Mouse (Mus musculus): Measurements from ENCODE around the gene Bmp8a. TPM values are rescaled to one million over a fixed set of nuclear protein-coding genes. Genes with fewer than 3 reads are reported as not detected.
A peak's percentile ranks its signal among the peaks of the same experiment; 100 is the strongest.
"Not testable (repeated sequence)": the region's sequence is repeated elsewhere in the genome, so short reads cannot be mapped to it uniquely, and the experiment has no call there.

Bmp8a gene
- polyA plus RNA-seq, 1 experiment from 2014 or later = 0.31 TPM

DNA sequence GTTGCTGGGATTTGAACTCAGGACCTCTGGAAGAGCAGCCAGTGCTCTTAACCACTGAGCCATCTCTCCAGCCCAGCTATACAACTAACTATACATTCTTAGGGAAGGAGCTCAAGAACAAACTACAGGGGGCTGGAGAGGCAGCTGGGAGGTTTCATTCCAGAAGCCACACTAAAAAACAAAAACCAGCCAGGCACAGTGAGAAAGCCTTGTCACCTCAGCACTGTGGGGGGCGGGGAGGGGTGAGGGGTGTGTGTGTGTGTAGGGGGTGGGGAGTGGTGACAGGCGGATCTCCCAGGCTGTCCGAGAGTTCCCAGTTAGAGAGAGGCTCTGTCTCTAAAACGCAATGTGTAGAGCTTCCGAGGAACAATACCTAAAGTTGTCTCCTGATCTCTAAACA is 11.7 kb downstream of the Bmp8a start:
- Histone ChIP-seq H3K36me3 (no peaks in the 10 kb centered on the region), H3K9me3 (replicated peaks) (no peaks in the 10 kb centered on the region), H3K27me3 (replicated peaks) (no peaks in the 10 kb centered on the region; the same call in 1 of the 2 replicates), H3K4me2 (no peak overlapping the region), H3K9ac (no peak overlapping the region), H3K4me1 (replicated peaks) (0 out of 2 replicates have a peak, but pooled peaks cover 3% of the 10 kb centered on the region), H3K27ac (ENCODE audit: poor library complexity, severe bottlenecking) (no peak overlapping the region), H3K4me3 (no peak overlapping the region)
- WGBS = 67% methylated on average over 5 of the region's 5 CpGs
- ATAC-seq (ENCODE audit: insufficient number of reproducible peaks, low FRiP score) = no peak

DNA sequence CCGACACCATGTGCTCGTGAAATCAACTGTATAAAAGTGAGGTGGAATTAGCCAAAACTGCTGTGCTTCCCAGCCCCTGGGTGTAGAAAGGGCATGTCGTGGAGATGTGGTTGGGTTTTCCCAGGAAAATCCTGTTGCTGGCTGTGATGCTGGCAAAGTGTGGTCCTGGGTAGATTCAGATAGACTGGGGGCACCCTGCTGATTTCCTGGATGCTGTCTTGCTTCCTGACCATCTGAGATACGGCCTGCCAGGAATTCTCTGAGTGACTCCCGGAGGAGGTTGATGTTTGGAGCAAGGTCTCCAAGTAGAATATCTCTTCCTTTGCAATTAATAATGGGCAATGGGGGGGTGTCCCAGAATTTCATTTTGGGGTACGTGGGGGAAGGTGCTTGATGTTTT is 14.1 kb downstream of the Bmp8a start:
- no peak overlapping the region for H3K4me3 ChIP-seq
- H3K27ac ChIP-seq (ENCODE audit: poor library complexity, severe bottlenecking) = no peak overlapping the region
- H3K36me3 ChIP-seq = no peaks in the 10 kb centered on the region
- H3K9me3 ChIP-seq (replicated peaks) = no peaks in the 10 kb centered on the region
- H3K9ac ChIP-seq = no peak overlapping the region
- peaks cover 9% of the 10 kb centered on the region for H3K27me3 ChIP-seq (replicated peaks)
- ATAC-seq (ENCODE audit: insufficient number of reproducible peaks, low FRiP score) = no peak
- 62% methylated on average over 6 of the region's 6 CpGs for WGBS
- H3K4me2 ChIP-seq = no peak overlapping the region
- peaks cover 12% of the 10 kb centered on the region for H3K4me1 ChIP-seq (replicated peaks)

DNA sequence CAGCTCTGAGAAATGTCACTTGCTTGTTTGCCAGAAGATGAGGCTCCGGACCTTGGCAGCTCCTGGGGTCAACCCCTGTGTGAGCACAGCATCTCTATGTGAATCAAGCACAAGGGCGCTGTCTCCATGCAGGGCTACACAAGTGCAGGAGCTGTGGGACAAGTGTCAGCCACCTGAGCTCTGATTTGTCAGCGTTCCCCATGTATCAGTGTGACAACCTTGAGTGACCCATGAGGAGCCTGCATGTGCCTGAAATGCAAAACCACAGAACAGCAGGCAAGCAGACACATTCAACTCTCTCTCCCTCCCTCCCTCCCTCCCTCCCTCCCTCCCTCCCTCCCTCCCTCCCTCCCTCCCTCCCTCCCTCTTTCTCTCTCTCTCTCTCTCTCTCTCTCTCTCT is 15.4 kb downstream of the Bmp8a start:
- no peak for ATAC-seq (ENCODE audit: insufficient number of reproducible peaks, low FRiP score)
- H3K4me2 ChIP-seq = no peak overlapping the region
- H3K27ac ChIP-seq (ENCODE audit: poor library complexity, severe bottlenecking) = no peak overlapping the region
- peaks cover 15% of the 10 kb centered on the region for H3K4me1 ChIP-seq (replicated peaks)
- H3K9ac ChIP-seq = no peak overlapping the region
- peaks cover 19% of the 10 kb centered on the region for H3K27me3 ChIP-seq (replicated peaks)
- 47% methylated on average over 3 of the region's 3 CpGs for WGBS
- no peak overlapping the region for H3K4me3 ChIP-seq
- no peaks in the 10 kb centered on the region for H3K36me3 ChIP-seq
- no peaks in the 10 kb centered on the region for H3K9me3 ChIP-seq (replicated peaks)

GRCm38 (mm10) chr4:123326087-123326486 is 17.0 kb downstream of the Bmp8a start:
- ATAC-seq (ENCODE audit: insufficient number of reproducible peaks, low FRiP score) = no peak
- Histone ChIP-seq H3K27ac (ENCODE audit: poor library complexity, severe bottlenecking) (no peak overlapping the region), H3K27me3 (replicated peaks) (peaks cover 31% of the 10 kb centered on the region), H3K9me3 (replicated peaks) (no peaks in the 10 kb centered on the region), H3K4me3 (no peak overlapping the region), H3K9ac (no peak overlapping the region), H3K4me1 (replicated peaks) (peaks cover 15% of the 10 kb centered on the region), H3K4me2 (no peak overlapping the region), H3K36me3 (no peaks in the 10 kb centered on the region)
- 73% methylated on average over 3 of the region's 3 CpGs for WGBS

DNA sequence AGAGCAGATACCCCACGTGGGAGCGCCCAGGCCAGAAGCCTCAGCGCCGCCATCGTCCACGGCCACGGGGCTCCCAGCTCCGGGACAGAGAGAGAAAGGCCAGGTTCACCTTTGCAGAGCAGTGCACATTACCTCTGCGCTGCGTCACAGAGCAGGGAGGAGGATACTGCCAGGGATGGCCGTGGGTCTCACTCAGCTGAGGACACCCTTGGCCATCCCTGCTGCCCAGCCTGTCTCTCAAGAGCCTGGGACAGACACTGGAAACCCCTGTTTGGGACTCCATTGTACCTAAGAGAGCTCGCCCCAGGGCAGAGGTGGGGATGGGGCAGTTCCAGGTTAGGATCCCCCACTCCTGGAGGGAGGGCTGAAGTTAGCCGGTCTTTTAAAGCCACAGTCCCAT is 19.5 kb downstream of the Bmp8a start, which contains the start of gene Oxct2a:
TSS of gene Oxct2a (minus strand) at position 101 of the 400 bp plus-strand sequence.
- WGBS = 17% methylated on average over 13 of the region's 13 CpGs
- H3K9me3 ChIP-seq (replicated peaks) = no peaks in the 10 kb centered on the region
- H3K9ac ChIP-seq = no peak within 1 kb of the TSS
- H3K36me3 ChIP-seq = no peaks in the 10 kb centered on the region
- H3K27ac ChIP-seq (ENCODE audit: poor library complexity, severe bottlenecking) = no peak within 1 kb of the TSS
- peak within 1 kb of the TSS; percentile 35 for H3K4me3 ChIP-seq
- H3K4me2 ChIP-seq = peak within 1 kb of the TSS; percentile 65
- peaks cover 31% of the 10 kb centered on the region for H3K27me3 ChIP-seq (replicated peaks)
- ATAC-seq (ENCODE audit: insufficient number of reproducible peaks, low FRiP score) = no peak
- peaks cover 15% of the 10 kb centered on the region for H3K4me1 ChIP-seq (replicated peaks)

- not testable (repeated sequence) for H3K36me3 ChIP-seq; H3K27ac ChIP-seq (ENCODE audit: poor library complexity, severe bottlenecking); H3K9ac ChIP-seq; H3K9me3 ChIP-seq (replicated peaks)
- 12% methylated on average over 27 of the region's 38 CpGs for WGBS
- H3K4me2 ChIP-seq = peak overlapping the region; percentile 65
- peaks cover 15% of the 10 kb centered on the region for H3K4me1 ChIP-seq (replicated peaks)
- H3K27me3 ChIP-seq (replicated peaks) = peaks cover 31% of the 10 kb centered on the region
- peak overlapping the region; percentile 35 for H3K4me3 ChIP-seq
- 0 out of 2 replicates have a peak, but pooled peaks have one; percentile 7 for ATAC-seq (ENCODE audit: insufficient number of reproducible peaks, low FRiP score)
Measured at GRCm38 (mm10) chr4:123322910-123323309, 20.1 kb downstream of the Bmp8a start.

- 77% methylated on average over 3 of the region's 3 CpGs for WGBS
- no peak overlapping the region for H3K27ac ChIP-seq (ENCODE audit: poor library complexity, severe bottlenecking)
- H3K27me3 ChIP-seq (replicated peaks) = no peaks in the 10 kb centered on the region
Measured at GRCm38 (mm10) chr4:123314497-123314896, 28.6 kb downstream of the Bmp8a start.

GRCm38 (mm10) chr4:123313010-123313409 is 30.0 kb downstream of the Bmp8a start:
- peak; percentile 58; the same call in 1 of the 2 replicates for ATAC-seq (ENCODE audit: insufficient number of reproducible peaks, low FRiP score)
- H3K27ac ChIP-seq (ENCODE audit: poor library complexity, severe bottlenecking) = no peak overlapping the region
- H3K9ac ChIP-seq = no peak overlapping the region
- H3K4me3 ChIP-seq = no peak overlapping the region
- WGBS = 54% methylated on average over 6 of the region's 6 CpGs
- 0 out of 2 replicates have a peak, but pooled peaks cover 3% of the 10 kb centered on the region for H3K9me3 ChIP-seq (replicated peaks)
- no peak overlapping the region for H3K4me2 ChIP-seq
- peaks cover 20% of the 10 kb centered on the region for H3K4me1 ChIP-seq (replicated peaks)
- no peaks in the 10 kb centered on the region for H3K27me3 ChIP-seq (replicated peaks)
- 0 out of 2 replicates have a peak, but pooled peaks cover 3% of the 10 kb centered on the region for H3K36me3 ChIP-seq

More at GRCm38 (mm10) chr4:123314497-123314896, 28.6 kb downstream of the Bmp8a start:
- Histone ChIP-seq H3K36me3 (0 out of 2 replicates have a peak, but pooled peaks cover 3% of the 10 kb centered on the region), H3K4me3 (no peak overlapping the region), H3K9me3 (replicated peaks) (0 out of 2 replicates have a peak, but pooled peaks cover 3% of the 10 kb centered on the region), H3K4me1 (replicated peaks) (peaks cover 9% of the 10 kb centered on the region), H3K9ac (no peak overlapping the region), H3K4me2 (no peak overlapping the region)
- ATAC-seq (ENCODE audit: insufficient number of reproducible peaks, low FRiP score) = no peak

DNA sequence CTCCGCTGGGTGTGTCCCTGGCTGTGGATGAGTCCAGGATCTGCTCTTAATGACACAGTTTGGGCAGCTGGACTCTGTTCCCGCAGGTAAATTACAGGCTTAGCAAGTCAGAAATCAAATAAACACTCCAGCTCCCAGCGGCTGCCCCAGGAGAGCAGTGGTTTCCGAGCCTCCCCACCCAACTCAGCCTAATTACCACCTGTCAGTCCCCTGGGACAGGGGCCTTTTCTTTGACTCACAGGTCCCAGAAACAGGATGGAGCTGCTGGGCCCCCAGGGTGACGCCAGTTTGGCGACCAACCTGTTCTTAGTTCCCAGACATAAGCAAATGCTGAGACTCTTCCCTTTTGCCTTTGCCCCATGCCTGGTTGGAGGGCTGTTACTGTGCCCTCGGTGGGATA is 31.2 kb downstream of the Bmp8a start:
- no peak overlapping the region for H3K4me3 ChIP-seq
- 85% methylated on average over 7 of the region's 7 CpGs for WGBS
- H3K9me3 ChIP-seq (replicated peaks) = 0 out of 2 replicates have a peak, but pooled peaks cover 3% of the 10 kb centered on the region
- no peaks in the 10 kb centered on the region for H3K27me3 ChIP-seq (replicated peaks)
- 0 out of 2 replicates have a peak, but pooled peaks cover 3% of the 10 kb centered on the region for H3K36me3 ChIP-seq
- no peak for ATAC-seq (ENCODE audit: insufficient number of reproducible peaks, low FRiP score)
- peaks cover 24% of the 10 kb centered on the region for H3K4me1 ChIP-seq (replicated peaks)
- no peak overlapping the region for H3K9ac ChIP-seq
- H3K4me2 ChIP-seq = no peak overlapping the region
- no peak overlapping the region for H3K27ac ChIP-seq (ENCODE audit: poor library complexity, severe bottlenecking)

DNA sequence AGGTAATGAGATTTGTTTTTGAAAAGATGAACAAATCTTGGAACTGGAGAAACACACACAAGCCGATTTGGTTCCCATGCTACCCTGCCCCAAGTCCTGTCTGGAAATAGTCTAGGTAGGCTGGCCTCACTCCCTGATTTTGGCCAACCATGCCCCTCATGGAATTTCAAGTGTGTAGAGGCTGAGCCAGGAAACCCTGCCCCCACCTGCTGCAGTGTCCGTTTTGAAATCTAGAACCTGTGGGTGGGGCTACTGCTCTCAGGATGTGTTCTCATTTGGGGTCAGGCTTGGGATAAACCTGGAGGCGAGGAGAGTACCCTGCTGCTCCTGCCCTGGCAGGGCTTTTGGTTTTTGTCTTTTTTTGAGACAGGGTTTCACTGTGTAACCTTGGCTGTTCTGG is 34.8 kb downstream of the Bmp8a start:
- H3K27ac ChIP-seq (ENCODE audit: poor library complexity, severe bottlenecking) = no peak overlapping the region
- no peak for ATAC-seq (ENCODE audit: insufficient number of reproducible peaks, low FRiP score)

GRCm38 (mm10) chr4:123306999-123307398 is 36.1 kb downstream of the Bmp8a start:
- peaks cover 18% of the 10 kb centered on the region for H3K4me1 ChIP-seq (replicated peaks)
- no peaks in the 10 kb centered on the region for H3K27me3 ChIP-seq (replicated peaks)
- H3K9me3 ChIP-seq (replicated peaks) = 0 out of 2 replicates have a peak, but pooled peaks cover 9% of the 10 kb centered on the region
- 90% methylated on average over 10 of the region's 10 CpGs for WGBS
- no peak overlapping the region for H3K27ac ChIP-seq (ENCODE audit: poor library complexity, severe bottlenecking)
- no peak overlapping the region for H3K4me2 ChIP-seq
- H3K36me3 ChIP-seq = peaks cover 32% of the 10 kb centered on the region
- no peak for ATAC-seq (ENCODE audit: insufficient number of reproducible peaks, low FRiP score)
- no peak overlapping the region for H3K4me3 ChIP-seq
- no peak overlapping the region for H3K9ac ChIP-seq

More for the DNA sequence above, 34.8 kb downstream of the Bmp8a start:
- WGBS = 45% methylated on average over 3 of the region's 3 CpGs
- peaks cover 19% of the 10 kb centered on the region for H3K36me3 ChIP-seq
- no peak overlapping the region for H3K4me3 ChIP-seq
- H3K27me3 ChIP-seq (replicated peaks) = no peaks in the 10 kb centered on the region
- H3K9ac ChIP-seq = no peak overlapping the region
- peaks cover 23% of the 10 kb centered on the region for H3K4me1 ChIP-seq (replicated peaks)
- H3K4me2 ChIP-seq = no peak overlapping the region
- H3K9me3 ChIP-seq (replicated peaks) = 0 out of 2 replicates have a peak, but pooled peaks cover 9% of the 10 kb centered on the region

GRCm38 (mm10) chr4:123305789-123306188 is 37.3 kb downstream of the Bmp8a start:
- H3K4me2 ChIP-seq = no peak overlapping the region
- no peaks in the 10 kb centered on the region for H3K27me3 ChIP-seq (replicated peaks)
- H3K27ac ChIP-seq (ENCODE audit: poor library complexity, severe bottlenecking) = no peak overlapping the region
- H3K36me3 ChIP-seq = peaks cover 37% of the 10 kb centered on the region
- H3K9ac ChIP-seq = no peak overlapping the region
- H3K9me3 ChIP-seq (replicated peaks) = 0 out of 2 replicates have a peak, but pooled peaks cover 5% of the 10 kb centered on the region
- ATAC-seq (ENCODE audit: insufficient number of reproducible peaks, low FRiP score) = 0 out of 2 replicates have a peak, but pooled peaks have one; percentile 15
- whole genome bisulfite sequencing = 28% methylated on average over 3 of the region's 3 CpGs
- H3K4me3 ChIP-seq = no peak overlapping the region
- H3K4me1 ChIP-seq (replicated peaks) = peaks cover 18% of the 10 kb centered on the region
